Mouse (Mus musculus) adrenal gland, postnatal 14 days (tissue): ENCODE measurements at regions not wholly inside any gene's neighbourhood (a gene's known extent, or its start where the extent isn't known, plus 50 kb on each side); places are given as distances from the start of the nearest gene placed in this dataset.
A peak's percentile ranks its signal among the peaks of the same experiment; 100 is the strongest.
"Not testable (repeated sequence)": the region's sequence is repeated elsewhere in the genome, so short reads cannot be mapped to it uniquely, and the experiment has no call there.

Experiments used
- DNase-seq: peaks from one replicate; pipeline ENCODE4 v3.0.0; 2021; ENCODE audit warnings: mixed read lengths

GRCm38 (mm10) chr2:92664939-92665338 is 65.4 kb downstream of the Chst1 start:
- no peak for DNase-seq

- peak; percentile 66 for DNase-seq
These were observed 67.7 kb downstream of the Chst1 start for GRCm38 (mm10) chr2:92667192-92667591.

- peak; percentile 47 for DNase-seq
These were observed 68.2 kb downstream of the Chst1 start for GRCm38 (mm10) chr2:92667756-92668155.

- DNase-seq: not testable (repeated sequence)
These were observed 70.0 kb downstream of the Chst1 start for GRCm38 (mm10) chr2:92669431-92670081.

- DNase-seq: peak; percentile 86
These were observed 72.1 kb downstream of the Chst1 start for GRCm38 (mm10) chr2:92671586-92671985.

- DNase-seq: no peak
These were observed 72.6 kb downstream of the Chst1 start for GRCm38 (mm10) chr2:92672106-92672505.

GRCm38 (mm10) chr2:92673064-92673813 is 73.7 kb downstream of the Chst1 start:
- DNase-seq: peak; percentile 37

GRCm38 (mm10) chr2:92673931-92674330 is 74.4 kb downstream of the Chst1 start:
- no peak for DNase-seq

GRCm38 (mm10) chr2:92675247-92675646 is 75.7 kb downstream of the Chst1 start:
- DNase-seq: no peak

- no peak for DNase-seq
These were observed 78.9 kb downstream of the Chst1 start for GRCm38 (mm10) chr2:92678276-92678930.

GRCm38 (mm10) chr2:92678999-92679704 is 79.6 kb downstream of the Chst1 start:
- DNase-seq: no peak

GRCm38 (mm10) chr2:92682256-92682655 is 82.7 kb downstream of the Chst1 start:
- no peak for DNase-seq

- DNase-seq: no peak
These were observed 88.2 kb downstream of the Chst1 start for GRCm38 (mm10) chr2:92687702-92688101.

- no peak for DNase-seq
These were observed 89.7 kb downstream of the Chst1 start for GRCm38 (mm10) chr2:92689203-92689602.

GRCm38 (mm10) chr2:92690304-92690703 is 90.8 kb downstream of the Chst1 start:
- DNase-seq: no peak

GRCm38 (mm10) chr2:92691438-92691837 is 91.9 kb downstream of the Chst1 start:
- no peak for DNase-seq

GRCm38 (mm10) chr2:92692623-92693022 is 93.1 kb downstream of the Chst1 start:
- DNase-seq: no peak

GRCm38 (mm10) chr2:92693024-92693423 is 93.5 kb downstream of the Chst1 start:
- no peak for DNase-seq

- no peak for DNase-seq
These were observed 95.3 kb downstream of the Chst1 start for GRCm38 (mm10) chr2:92694797-92695196.

- DNase-seq: no peak
These were observed 96.4 kb downstream of the Chst1 start for GRCm38 (mm10) chr2:92695869-92696268.

GRCm38 (mm10) chr2:92697721-92698120 is 98.2 kb downstream of the Chst1 start:
- no peak for DNase-seq

GRCm38 (mm10) chr2:92699360-92699759 is 99.9 kb downstream of the Chst1 start:
- DNase-seq: no peak

- DNase-seq: no peak
These were observed 104.5 kb downstream of the Chst1 start for GRCm38 (mm10) chr2:92704035-92704434.
